Mouse (Mus musculus) monocyte, adult 2 months (primary cell): ENCODE data around the gene Mdm4.
"Not testable (repeated sequence)": the region's sequence is repeated elsewhere in the genome, so short reads cannot be mapped to it uniquely, and the experiment has no call there.

Experiments used
- DNase-seq, 2 experiments: peaks; one replicate each; pipeline ENCODE4 v3.0.0; 2022; ENCODE audit warnings: low spot score in 2 of 2, low read depth in 1 of 2

Gene Mdm4

GRCm38 (mm10) chr1:133021391-133021790 lies 9.0 kb downstream of the Mdm4 start:
- no peak for DNase-seq

- no peak for DNase-seq
Observed at GRCm38 (mm10) chr1:133020137-133020894, 10.0 kb downstream of the Mdm4 start.

GRCm38 (mm10) chr1:133019312-133019711 lies 11.0 kb downstream of the Mdm4 start:
- no peak for DNase-seq

GRCm38 (mm10) chr1:133018580-133018979 lies 11.8 kb downstream of the Mdm4 start:
- no peak for DNase-seq

GRCm38 (mm10) chr1:133016775-133017428 lies 13.5 kb downstream of the Mdm4 start:
- DNase-seq: no peak

- DNase-seq: no peak
Observed at GRCm38 (mm10) chr1:133014196-133014595, 16.2 kb downstream of the Mdm4 start.

GRCm38 (mm10) chr1:133013331-133013730 lies 17.0 kb downstream of the Mdm4 start:
- no peak for DNase-seq

- DNase-seq: peak in 1 of 2 experiments; percentile 3
Observed at GRCm38 (mm10) chr1:133011955-133012841, 18.2 kb downstream of the Mdm4 start.

- DNase-seq: no peak
Observed at GRCm38 (mm10) chr1:133006571-133006970, 23.8 kb downstream of the Mdm4 start.

GRCm38 (mm10) chr1:133000347-133000746 lies 30.0 kb downstream of the Mdm4 start:
- no peak for DNase-seq

GRCm38 (mm10) chr1:132991580-132991979 lies 38.8 kb downstream of the Mdm4 start:
- DNase-seq: no peak

- no peak for DNase-seq
Observed at GRCm38 (mm10) chr1:132990733-132991132, 39.6 kb downstream of the Mdm4 start.

- DNase-seq: not testable (repeated sequence)
Observed at GRCm38 (mm10) chr1:132988556-132989459, 41.6 kb downstream of the Mdm4 start.

GRCm38 (mm10) chr1:132982728-132983127 lies 47.6 kb downstream of the Mdm4 start:
- peak; percentile 9 to 21 for DNase-seq

GRCm38 (mm10) chr1:132981232-132981631 lies 49.1 kb downstream of the Mdm4 start:
- no peak for DNase-seq

- DNase-seq: no peak
Observed at GRCm38 (mm10) chr1:132977402-132977801, 53.0 kb downstream of the Mdm4 start.

GRCm38 (mm10) chr1:132968659-132969058 lies 61.7 kb downstream of the Mdm4 start:
- peak; percentile 10 to 28 for DNase-seq

- DNase-seq: no peak
Observed at GRCm38 (mm10) chr1:132964691-132965090, 65.7 kb downstream of the Mdm4 start.

- no peak for DNase-seq
Observed at GRCm38 (mm10) chr1:132964106-132964505, 66.3 kb downstream of the Mdm4 start.

GRCm38 (mm10) chr1:132961751-132962150 lies 68.6 kb downstream of the Mdm4 start:
- DNase-seq: no peak

- DNase-seq: no peak
Observed at GRCm38 (mm10) chr1:132956809-132957208, 73.6 kb downstream of the Mdm4 start.
